Mouse (Mus musculus): ENCODE results near the gene Gm13288.
A peak's percentile ranks its signal among the peaks of the same experiment; 100 is the strongest.
"Not testable (repeated sequence)": the region's sequence is repeated elsewhere in the genome, so short reads cannot be mapped to it uniquely, and the experiment has no call there.

Gm13288 gene

DNA sequence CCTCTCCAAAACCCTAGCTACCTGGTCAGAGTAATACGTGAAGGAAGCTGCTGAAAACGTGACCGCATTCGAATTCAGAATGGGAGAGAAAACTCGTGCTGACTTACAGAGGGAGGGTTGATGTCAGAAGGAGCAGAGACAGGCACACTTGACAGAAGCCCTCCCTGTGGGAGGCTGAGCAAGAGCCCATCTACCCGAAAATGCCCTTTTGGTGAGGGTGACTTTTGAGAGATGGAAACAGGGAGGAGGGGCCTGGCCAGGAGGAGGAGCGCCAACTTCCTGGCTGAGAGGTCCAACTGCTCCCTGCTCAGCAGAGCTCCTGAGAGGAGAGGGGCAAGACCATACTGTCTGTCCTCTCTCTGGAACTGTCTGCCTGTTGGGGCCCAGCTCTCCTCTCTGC lies 6.0 kb upstream of the Gm13288 start, which contains the start of gene Gm13285:
Gm13285 (plus strand) TSS at position 301 of the 400 bp plus-strand sequence.
- not testable (repeated sequence) for DNase-seq (ENCODE audit: low spot score in 2 of 2)

DNA sequence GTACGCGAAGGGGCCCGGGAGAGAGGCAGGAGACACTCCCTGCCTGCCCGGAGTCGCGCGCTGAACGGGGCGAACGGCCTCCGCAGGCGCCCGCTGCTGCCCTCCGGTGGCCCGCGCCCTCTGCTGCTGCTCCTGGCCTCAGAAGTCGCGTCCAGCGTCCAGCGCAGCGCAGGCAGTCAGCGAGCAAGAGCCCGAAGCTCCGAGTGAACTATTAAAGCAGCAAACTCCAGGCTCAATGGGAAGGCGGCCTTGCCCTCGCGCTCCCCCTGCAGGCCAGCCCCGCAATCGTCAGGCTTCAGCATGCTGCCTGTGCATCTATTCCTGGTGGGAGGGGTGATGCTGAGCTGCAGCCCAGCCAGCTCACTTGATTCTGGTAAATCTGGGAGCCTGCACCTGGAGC lies 2.4 kb upstream of the Gm13288 start, which contains the start of gene Gm13287:
Gm13287 (plus strand) TSS at position 301 of the 400 bp plus-strand sequence.
- not testable (repeated sequence) for DNase-seq (ENCODE audit: low spot score in 2 of 2)

DNA sequence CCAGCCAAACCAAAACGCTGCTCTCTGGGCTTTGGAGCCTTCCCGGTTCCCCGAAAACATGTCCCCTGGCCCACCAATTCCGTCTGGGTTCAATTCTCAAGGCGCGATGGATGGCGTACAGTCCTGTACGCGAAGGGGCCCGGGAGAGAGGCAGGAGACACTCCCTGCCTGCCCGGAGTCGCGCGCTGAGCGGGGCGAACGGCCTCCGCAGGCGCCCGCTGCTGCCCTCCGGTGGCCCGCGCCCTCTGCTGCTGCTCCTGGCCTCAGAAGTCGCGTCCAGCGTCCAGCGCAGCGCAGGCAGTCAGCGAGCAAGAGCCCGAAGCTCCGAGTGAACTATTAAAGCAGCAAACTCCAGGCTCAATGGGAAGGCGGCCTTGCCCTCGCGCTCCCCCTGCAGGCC lies 430 bp downstream of the Gm13288 start:
- DNase-seq (ENCODE audit: low spot score in 2 of 2) = peak in 1 of 2 experiments; percentile 16

DNA sequence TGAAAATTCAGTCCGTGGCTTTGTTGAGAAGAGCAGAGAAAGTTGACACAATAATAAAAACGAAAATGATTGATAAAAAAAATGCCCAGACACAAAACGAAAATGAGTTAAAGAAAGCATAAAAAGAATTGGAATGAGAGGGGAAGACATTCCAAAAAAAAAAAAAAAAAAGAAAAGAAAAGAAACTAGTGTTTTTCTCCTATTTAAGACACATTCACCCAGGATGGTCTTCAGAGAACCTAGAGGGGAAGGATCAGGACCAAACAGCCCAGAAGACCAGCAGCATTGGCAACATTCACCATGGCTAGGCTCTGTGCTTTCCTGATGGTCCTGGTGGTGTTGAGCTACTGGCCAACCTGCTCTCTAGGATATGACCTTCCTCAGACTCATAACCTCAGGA lies 10.6 kb downstream of the Gm13288 start, which contains the start of gene Ifna7:
Ifna7 (plus strand) TSS at position 301 of the 400 bp plus-strand sequence.
- DNase-seq (ENCODE audit: low spot score in 2 of 2) = no peak

GRCm38 (mm10) chr4:88819659-88820058 lies 14.3 kb downstream of the Gm13288 start, which contains the start of gene Ifna11:
Gene Ifna11, plus strand, starts transcription at chr4:88819959.
- no peak for DNase-seq (ENCODE audit: low spot score in 2 of 2)

DNA sequence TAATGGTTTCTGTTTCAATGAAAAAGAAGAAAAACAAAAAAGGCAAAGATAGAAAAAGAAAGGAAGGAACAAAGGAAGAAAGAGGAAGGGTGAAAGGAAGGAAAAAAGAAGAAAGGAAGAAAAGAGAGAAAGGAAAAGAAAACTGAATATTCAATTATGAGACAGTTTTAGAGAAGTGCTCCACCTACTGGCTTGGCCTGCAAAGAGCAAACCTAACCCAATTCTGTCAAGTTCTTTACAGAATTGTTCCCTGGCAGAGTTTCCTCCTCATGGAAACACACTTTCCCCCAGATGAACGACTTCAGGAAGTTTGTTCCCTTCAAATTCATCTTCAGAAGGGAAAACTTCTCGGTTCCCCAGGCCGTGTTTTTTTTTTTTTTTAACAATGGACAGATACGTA lies 17.7 kb downstream of the Gm13288 start:
- DNase-seq (ENCODE audit: low spot score in 2 of 2) = peak in 1 of 2 experiments; percentile 22

DNA sequence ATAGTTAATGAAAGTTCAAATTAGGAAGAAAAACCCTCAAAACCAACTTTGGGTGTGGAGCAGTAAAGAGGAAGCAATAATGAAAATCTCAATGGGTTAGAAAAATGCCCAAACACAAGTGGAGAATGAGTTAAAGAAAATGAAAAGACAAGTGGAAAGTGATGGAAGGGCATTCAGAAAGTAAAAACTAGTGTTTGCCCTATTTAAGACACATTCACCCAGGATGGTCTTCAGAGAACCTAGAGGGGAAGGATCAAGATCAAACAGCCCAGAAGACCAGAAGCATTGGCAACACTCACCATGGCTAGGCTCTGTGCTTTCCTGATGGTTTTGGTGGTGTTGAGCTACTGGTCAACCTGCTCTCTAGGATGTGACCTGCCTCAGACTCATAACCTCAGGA lies 21.8 kb downstream of the Gm13288 start, which contains the start of gene Ifna6:
Ifna6 (plus strand) TSS at position 301 of the 400 bp plus-strand sequence.
- not testable (repeated sequence) for DNase-seq (ENCODE audit: low spot score in 2 of 2)

DNA sequence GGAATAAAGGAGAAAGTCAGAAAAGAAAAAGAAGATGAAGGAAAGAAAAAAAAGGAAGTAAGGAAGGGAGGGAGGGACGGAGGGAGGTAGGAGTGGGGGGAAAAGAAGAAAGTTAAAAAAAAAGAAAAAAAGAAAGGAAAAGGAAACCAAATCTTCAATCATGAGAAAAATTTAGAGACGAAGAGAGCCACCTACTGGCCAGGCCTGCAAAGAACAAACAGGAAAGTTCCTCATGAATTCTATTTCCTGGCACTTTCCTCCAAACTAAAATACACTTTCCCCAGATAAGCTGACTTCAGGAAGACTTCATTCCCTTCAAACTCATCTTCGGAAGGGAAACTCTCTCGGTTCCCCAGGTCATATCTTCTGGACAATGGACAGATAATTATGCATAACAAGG lies 25.2 kb downstream of the Gm13288 start:
- peak in 1 of 2 experiments; percentile 37 for DNase-seq (ENCODE audit: low spot score in 2 of 2)

DNA sequence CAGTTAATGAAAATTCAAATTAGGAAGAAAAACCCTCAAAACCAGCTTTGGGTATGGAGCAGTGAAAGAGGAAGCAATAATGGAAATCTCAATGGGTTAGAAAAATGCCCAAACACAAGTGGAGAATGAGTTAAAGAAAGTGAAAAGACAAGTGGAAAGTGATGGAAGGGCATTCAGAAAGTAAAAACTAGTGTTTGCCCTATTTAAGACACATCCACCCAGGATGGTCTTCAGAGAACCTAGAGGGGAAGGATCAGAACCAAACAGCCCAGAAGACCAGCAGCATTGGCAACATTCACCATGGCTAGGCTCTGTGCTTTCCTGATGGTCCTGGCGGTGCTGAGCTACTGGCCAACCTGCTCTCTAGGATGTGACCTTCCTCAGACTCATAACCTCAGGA lies 29.9 kb downstream of the Gm13288 start, which contains the start of gene Ifna5:
Ifna5 (plus strand) TSS at position 301 of the 400 bp plus-strand sequence.
- not testable (repeated sequence) for DNase-seq (ENCODE audit: low spot score in 2 of 2)

- DNase-seq (ENCODE audit: low spot score in 2 of 2) = peak in 1 of 2 experiments; percentile 22
Observed at GRCm38 (mm10) chr4:88838828-88839227, 33.5 kb downstream of the Gm13288 start.

GRCm38 (mm10) chr4:88840058-88840457 lies 34.7 kb downstream of the Gm13288 start:
- no peak for DNase-seq (ENCODE audit: low spot score in 2 of 2)

DNA sequence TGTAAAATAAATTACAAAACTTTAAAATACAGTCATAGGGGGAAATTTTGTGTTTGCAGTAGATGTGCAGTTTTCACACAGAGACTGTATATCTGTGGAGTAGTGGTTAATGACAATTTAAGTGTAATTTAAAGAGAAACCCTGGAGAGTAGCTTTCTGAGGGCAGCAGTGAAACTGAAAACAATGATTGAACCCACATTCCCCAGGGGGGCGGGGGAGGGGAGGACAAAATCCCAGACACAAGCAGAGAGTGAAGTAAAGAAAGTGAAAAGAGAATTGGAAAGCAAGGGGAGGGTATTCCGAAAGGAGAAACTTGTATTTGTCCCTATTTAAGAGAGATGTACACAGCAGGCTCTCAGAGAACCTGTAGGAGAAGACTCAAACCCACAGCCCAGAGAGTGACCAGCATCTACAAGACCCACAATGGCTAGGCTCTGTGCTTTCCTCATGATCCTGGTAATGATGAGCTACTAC lies 36.1 kb downstream of the Gm13288 start, which contains the start of gene Ifna4:
Ifna4 (plus strand) TSS at position 424 of the 474 bp plus-strand sequence.
- no peak for DNase-seq (ENCODE audit: low spot score in 2 of 2)

- DNase-seq (ENCODE audit: low spot score in 2 of 2) = no peak
Observed at GRCm38 (mm10) chr4:88845334-88845733, 40.0 kb downstream of the Gm13288 start.

- DNase-seq (ENCODE audit: low spot score in 2 of 2) = no peak
Observed at GRCm38 (mm10) chr4:88849698-88850097, 44.4 kb downstream of the Gm13288 start, which contains the start of gene Ifna1. Gene Ifna1, plus strand, starts transcription at chr4:88850087.

DNA sequence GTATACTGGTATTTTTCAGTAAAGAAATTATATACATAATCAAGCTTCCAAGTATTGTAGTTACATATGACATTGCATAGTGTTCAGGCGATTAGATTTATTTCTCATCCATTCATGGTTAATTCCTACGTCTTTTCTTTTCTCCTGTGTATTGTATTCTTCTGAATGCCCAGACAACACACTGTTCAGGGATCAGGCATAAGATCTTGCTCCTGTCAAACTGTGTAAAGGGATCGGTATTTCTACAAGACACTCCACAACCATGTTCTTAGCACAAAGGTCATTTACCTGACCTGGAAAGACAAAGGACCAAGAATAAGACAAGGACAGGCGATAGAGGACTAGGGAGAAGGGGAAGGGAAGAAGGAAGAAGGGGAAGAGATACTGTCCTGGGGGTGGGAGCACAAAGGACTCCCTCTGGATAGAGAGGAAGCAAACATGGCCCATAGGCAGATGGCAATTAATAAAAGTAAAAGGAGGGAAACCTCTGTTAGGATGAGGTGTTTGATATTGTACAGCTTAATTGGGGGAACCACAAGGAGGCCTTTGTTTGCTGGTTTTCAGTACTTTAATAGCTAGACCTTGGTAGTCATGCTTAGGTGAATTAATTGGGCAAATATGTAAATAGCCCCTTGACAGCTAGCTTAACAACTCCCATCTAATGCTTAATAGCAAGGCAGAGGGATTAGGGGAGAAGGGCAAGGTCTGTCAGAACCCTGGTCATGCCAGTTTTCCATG lies 45.9 kb downstream of the Gm13288 start:
- DNase-seq (ENCODE audit: low spot score in 2 of 2) = no peak

Data from spleen, postnatal 10 days (tissue).